ENCODE assay signal across 9 mouse cellular contexts in the genomic region with DNA sequence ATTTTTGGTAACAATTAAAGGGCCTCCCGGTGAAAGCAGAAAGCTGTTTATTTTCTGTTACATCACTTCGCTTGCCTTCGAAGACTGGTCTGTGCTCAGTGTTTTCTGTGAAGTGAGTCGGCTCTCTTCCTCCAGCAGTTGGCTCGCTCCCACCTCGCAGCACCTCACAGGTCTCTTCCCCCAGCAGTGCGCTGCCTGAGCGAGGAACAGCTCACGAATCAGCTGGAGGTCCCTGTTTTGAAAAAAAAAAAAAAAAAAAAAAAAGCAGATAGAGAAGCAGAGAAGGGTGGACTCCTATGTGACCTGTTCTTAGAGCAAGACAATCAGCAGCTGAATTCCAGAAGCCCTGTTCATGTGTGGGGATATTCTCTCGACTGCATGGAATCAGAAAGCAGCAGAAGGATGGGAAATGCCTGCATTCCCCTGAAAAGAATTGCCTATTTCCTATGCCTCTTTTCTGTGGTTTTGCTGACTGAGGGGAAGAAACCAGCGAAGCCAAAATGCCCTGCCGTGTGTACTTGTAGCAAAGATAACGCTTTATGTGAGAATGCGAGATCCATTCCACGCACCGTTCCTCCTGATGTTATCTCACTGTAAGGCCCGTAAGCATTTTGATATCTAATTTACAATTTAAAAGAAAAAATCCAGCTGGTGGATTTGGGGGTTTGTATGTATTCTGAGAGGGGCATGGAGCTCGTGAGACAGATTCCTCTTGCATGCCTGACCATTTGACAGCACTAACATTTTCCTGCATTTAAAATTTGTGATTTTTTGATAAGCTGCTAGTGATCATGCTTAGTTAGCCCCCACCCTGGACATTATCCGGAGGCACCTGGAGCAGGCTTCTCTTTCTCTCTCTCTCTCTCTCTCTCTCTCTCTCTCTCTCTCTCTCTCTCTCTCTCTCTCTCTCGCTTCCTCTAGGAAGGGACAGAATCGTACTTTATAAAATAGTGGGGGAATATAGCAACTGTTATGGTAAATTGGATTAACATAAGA. TPM values are rescaled to one million over a fixed set of nuclear protein-coding genes. Genes with fewer than 3 reads are reported as not detected.
DNase-seq lines count a peak whose midpoint lies in the region; ATAC-seq lines count a peak whose summit lies in the region.
"Had no signal": no experiment of that assay in that cellular context is flagged by ENCODE, and none has a peak within 500 bp of the region (broad histone marks: within the 10 kb centered on the region; RNA-seq: fewer than 3 reads in every experiment).

Gene Lgi1, plus strand, starts transcription at position 32 of the 996 bp plus-strand sequence.

- DNase-seq in layer of hippocampus, adult 11-12 months (ENCODE audit: low spot score), result peak; percentile 59
- no peak for DNase-seq in layer of hippocampus, adult 9-10 months (ENCODE audit: low spot score)
- DNase-seq in cerebellum, adult 8-10 months, result peak; percentile 66
- DNase-seq in urinary bladder, postnatal 25 days (ENCODE audit: low spot score), result no peak
- DNase-seq in testis, postnatal 10 days (ENCODE audit: low spot score), result no peak

- ATAC-seq in heart, embryonic 16.5 days (replicated peaks; ENCODE audit: extremely low read depth, insufficient read depth, low FRiP score), result no peak
- ATAC-seq in limb, embryonic 12.5 days (ENCODE audit: insufficient number of reproducible peaks, insufficient read depth, low FRiP score, low TSS enrichment, low read depth), result no peak
- no peak for ATAC-seq in stomach, embryonic 16.5 days (ENCODE audit: insufficient read depth, low FRiP score)

- no peaks in the 10 kb centered on the region for H3K36me3 ChIP-seq in heart, embryonic 16.5 days (ENCODE audit: control insufficient read depth, insufficient read depth)
- no peaks in the 10 kb centered on the region for H3K36me3 ChIP-seq in limb, embryonic 12.5 days
- no peaks in the 10 kb centered on the region for H3K36me3 ChIP-seq in stomach, embryonic 16.5 days (ENCODE audit: control insufficient read depth, insufficient read depth, low read length)

- WGBS in heart, embryonic 16.5 days, result 19% methylated on average over 21 of the region's 21 CpGs
- 35% methylated on average over 21 of the region's 21 CpGs for WGBS in limb, embryonic 12.5 days
- whole genome bisulfite sequencing in stomach, embryonic 16.5 days, result 19% methylated on average over 21 of the region's 21 CpGs

- H3K4me3 ChIP-seq in heart, embryonic 16.5 days (ENCODE audit: low read length), result peak within 1 kb of the TSS; percentile 19; the same call in 1 of the 2 replicates
- H3K4me3 ChIP-seq in limb, embryonic 12.5 days (replicated peaks), result peak within 1 kb of the TSS; percentile 20
- peak within 1 kb of the TSS; percentile 13; the same call in 1 of the 2 replicates for H3K4me3 ChIP-seq in stomach, embryonic 16.5 days (replicated peaks; ENCODE audit: low read length)

- H3K4me1 ChIP-seq in heart, embryonic 16.5 days (ENCODE audit: control insufficient read depth, insufficient read depth, low read length), result 0 out of 2 replicates have a peak, but pooled peaks cover 2% of the 10 kb centered on the region
- H3K4me1 ChIP-seq in limb, embryonic 12.5 days (replicated peaks), result peaks cover 16% of the 10 kb centered on the region
- no peaks in the 10 kb centered on the region for H3K4me1 ChIP-seq in stomach, embryonic 16.5 days (ENCODE audit: control insufficient read depth, insufficient read depth, low read length)

- H3K4me2 ChIP-seq in heart, embryonic 16.5 days (ENCODE audit: low read depth, low read length), result peak within 1 kb of the TSS; percentile 49
- H3K4me2 ChIP-seq in limb, embryonic 12.5 days, result peak within 1 kb of the TSS; percentile 52
- H3K4me2 ChIP-seq in stomach, embryonic 16.5 days (ENCODE audit: low read depth, low read length), result peak within 1 kb of the TSS; percentile 45

- H3K27ac ChIP-seq in heart, embryonic 16.5 days (ENCODE audit: low read length), result no peak within 1 kb of the TSS
- no peak within 1 kb of the TSS for H3K27ac ChIP-seq in limb, embryonic 12.5 days
- H3K27ac ChIP-seq in stomach, embryonic 16.5 days (ENCODE audit: low read length), result no peak within 1 kb of the TSS
- H3K27ac ChIP-seq: macrophage had no signal

- 0 out of 2 replicates have a peak within 1 kb of the TSS, but pooled peaks have one; percentile 26 for H3K9ac ChIP-seq in heart, embryonic 16.5 days (ENCODE audit: low read length)
- no peak within 1 kb of the TSS for H3K9ac ChIP-seq in limb, embryonic 12.5 days (replicated peaks)
- 0 out of 2 replicates have a peak within 1 kb of the TSS, but pooled peaks have one; percentile 16 for H3K9ac ChIP-seq in stomach, embryonic 16.5 days (ENCODE audit: low read length)

- no peaks in the 10 kb centered on the region; the same call in 1 of the 2 replicates for H3K27me3 ChIP-seq in heart, embryonic 16.5 days (ENCODE audit: control insufficient read depth, insufficient read depth, low read length)
- peaks cover 12% of the 10 kb centered on the region for H3K27me3 ChIP-seq in limb, embryonic 12.5 days
- H3K27me3 ChIP-seq in stomach, embryonic 16.5 days (ENCODE audit: control insufficient read depth, insufficient read depth, low read length), result no peaks in the 10 kb centered on the region; the same call in 1 of the 2 replicates

- H3K9me3 ChIP-seq in heart, embryonic 16.5 days (replicated peaks; ENCODE audit: control insufficient read depth, low read length), result no peaks in the 10 kb centered on the region
- no peaks in the 10 kb centered on the region for H3K9me3 ChIP-seq in limb, embryonic 12.5 days
- no peaks in the 10 kb centered on the region for H3K9me3 ChIP-seq in stomach, embryonic 16.5 days (replicated peaks; ENCODE audit: control insufficient read depth, low read length)

RNA-seq across cellular contexts. Expression of gene Lgi1, which starts in this region (rescaled TPM):
- 0.17 and 0.25 TPM in 2 replicates for polyA plus RNA-seq in heart, embryonic 16.5 days (2015; fragmentation: Nextera tagmentation; extraction: Ambion mirVana)
- polyA plus RNA-seq in limb, embryonic 12.5 days (2016; fragmentation: Nextera tagmentation; extraction: Ambion mirVana), result 0.74 and 1.2 TPM in 2 replicates
- 1.2 and 1.6 TPM in 2 replicates for polyA plus RNA-seq in stomach, embryonic 16.5 days (2015; fragmentation: Nextera tagmentation; extraction: Ambion mirVana)
- polyA plus RNA-seq: macrophage had no signal

Comparison
In these comparisons a context has a peak if more than half of its experiments do, and no peak if none do; other contexts are left out.
1. DNase-seq: peak in layer of hippocampus, adult 11-12 months (single experiment) and cerebellum, adult 8-10 months (single experiment); none in layer of hippocampus, adult 9-10 months (single experiment), urinary bladder, postnatal 25 days (single experiment) and testis, postnatal 10 days (single experiment).
2. Peak in every context shown above with its lines, with median percentiles within 50 percentile points of each other: H3K4me2 ChIP-seq and H3K4me3 ChIP-seq.